15 mouse cellular contexts compared by ENCODE assay signal in genomic region chr11:76917230-76917548, GRCm38 (mm10). TPM values are rescaled to one million over a fixed set of nuclear protein-coding genes. Genes with fewer than 3 reads are reported as not detected.
DNase-seq lines count a peak whose midpoint lies in the region; ATAC-seq and TF ChIP-seq lines count a peak whose summit lies in the region.
"Had no signal": no experiment of that assay in that cellular context is flagged by ENCODE, and none has a peak within 500 bp of the region (broad histone marks: within the 10 kb centered on the region; RNA-seq: fewer than 3 reads in every experiment).

No protein-coding gene starts in this region.

- peaks cover 24% of the 10 kb centered on the region; the same call in 1 of the 2 replicates for H3K4me1 ChIP-seq in kidney, embryonic 14.5 days (ENCODE audit: control insufficient read depth, insufficient read depth, low read length)
- peaks cover 10% of the 10 kb centered on the region for H3K4me1 ChIP-seq in kidney, adult 2 months (ENCODE audit: control insufficient read depth, insufficient read depth, low read length)
- no peaks in the 10 kb centered on the region for H3K4me1 ChIP-seq in embryonic facial prominence, embryonic 11.5 days (ENCODE audit: control insufficient read depth, insufficient read depth, low read length)
- H3K4me1 ChIP-seq in limb, embryonic 15.5 days, result peaks cover 12% of the 10 kb centered on the region

- H3K4me2 ChIP-seq in kidney, embryonic 14.5 days (replicated peaks; ENCODE audit: low read depth, low read length), result peak overlapping the region; percentile 17
- no peak overlapping the region for H3K4me2 ChIP-seq in embryonic facial prominence, embryonic 11.5 days (ENCODE audit: low read depth, low read length)
- H3K4me2 ChIP-seq in limb, embryonic 15.5 days, result 0 out of 2 replicates have a peak overlapping the region, but pooled peaks have one; percentile 10
- H3K4me2 ChIP-seq: liver, embryonic 15.5 days had no signal

- no peaks in the 10 kb centered on the region for H3K9me3 ChIP-seq in kidney, embryonic 14.5 days (ENCODE audit: control insufficient read depth, low read length)
- H3K9me3 ChIP-seq in embryonic facial prominence, embryonic 11.5 days (replicated peaks; ENCODE audit: control insufficient read depth, low read length), result no peaks in the 10 kb centered on the region
- no peaks in the 10 kb centered on the region for H3K9me3 ChIP-seq in limb, embryonic 15.5 days
- H3K9me3 ChIP-seq: liver, embryonic 15.5 days had no signal

- WGBS in kidney, embryonic 14.5 days, result 34% methylated on average over 3 of the region's 3 CpGs
- 63% methylated on average over 3 of the region's 3 CpGs for WGBS in kidney, adult 2 months
- WGBS in embryonic facial prominence, embryonic 11.5 days, result 46% methylated on average over 3 of the region's 3 CpGs
- WGBS in limb, embryonic 15.5 days, result 45% methylated on average over 3 of the region's 3 CpGs

- TF ChIP-seq POLR2A in kidney, adult 2 months (IDR thresholded peaks at IDR 0.05; ENCODE audit: low read depth, low read length), result no peak

- no peak for TF ChIP-seq CTCF in kidney, adult 2 months (conservative IDR thresholded peaks at IDR 0.05; ENCODE audit: insufficient read depth, insufficient read length, low read depth, low read length)

- H3K36me3 ChIP-seq in kidney, embryonic 14.5 days (ENCODE audit: control insufficient read depth, insufficient read depth, low read length), result no peaks in the 10 kb centered on the region
- no peaks in the 10 kb centered on the region for H3K36me3 ChIP-seq in kidney, adult 2 months (ENCODE audit: control insufficient read depth, insufficient read depth, low read length)
- no peaks in the 10 kb centered on the region for H3K36me3 ChIP-seq in embryonic facial prominence, embryonic 11.5 days (replicated peaks; ENCODE audit: control insufficient read depth, insufficient read depth, low read depth, low read length)
- H3K36me3 ChIP-seq in limb, embryonic 15.5 days, result no peaks in the 10 kb centered on the region
- H3K36me3 ChIP-seq: liver, embryonic 15.5 days had no signal

- H3K27me3 ChIP-seq in kidney, embryonic 14.5 days (ENCODE audit: control insufficient read depth, insufficient read depth, low read length), result no peaks in the 10 kb centered on the region
- H3K27me3 ChIP-seq in kidney, adult 2 months (replicated peaks; ENCODE audit: control insufficient read depth, insufficient read depth, low read length), result no peaks in the 10 kb centered on the region
- H3K27me3 ChIP-seq in embryonic facial prominence, embryonic 11.5 days (ENCODE audit: control insufficient read depth, insufficient read depth, low read length), result no peaks in the 10 kb centered on the region
- no peaks in the 10 kb centered on the region for H3K27me3 ChIP-seq in limb, embryonic 15.5 days
- H3K27me3 ChIP-seq: liver, embryonic 15.5 days had no signal

- H3K9ac ChIP-seq in kidney, embryonic 14.5 days (ENCODE audit: low read depth, low read length), result no peak overlapping the region
- no peak overlapping the region for H3K9ac ChIP-seq in embryonic facial prominence, embryonic 11.5 days (replicated peaks; ENCODE audit: low read length)
- no peak overlapping the region for H3K9ac ChIP-seq in limb, embryonic 15.5 days
- H3K9ac ChIP-seq: liver, embryonic 15.5 days had no signal

- DNase-seq in kidney, adult 2 months, result no peak
- peak; percentile 52 for DNase-seq in NIH3T3 (ENCODE audit: low read depth)
- peak; percentile 47 for DNase-seq in embryonic facial prominence, embryonic 11.5 days (ENCODE audit: low spot score)
- DNase-seq in layer of hippocampus, postnatal 25 days (ENCODE audit: extremely low spot score in 1 of 2, low spot score in 1 of 2), result no peak
- DNase-seq in urinary bladder, postnatal 10 days (ENCODE audit: low spot score), result no peak
- no peak for DNase-seq in thymus, adult 18-20 months
- DNase-seq: cerebellum, adult 11-12 months; spleen, adult 18-20 months; thymus, postnatal 4 days had no signal

- ATAC-seq in kidney, embryonic 14.5 days (ENCODE audit: low FRiP score, low TSS enrichment), result peak; percentile 45; the same call in 1 of the 2 replicates
- ATAC-seq in embryonic facial prominence, embryonic 11.5 days (replicated peaks; ENCODE audit: insufficient number of reproducible peaks, low FRiP score, low TSS enrichment, low read depth), result no peak
- no peak for ATAC-seq in limb, embryonic 15.5 days (ENCODE audit: insufficient number of reproducible peaks, low FRiP score, low TSS enrichment, low read depth)
- ATAC-seq: forebrain, embryonic 14.5 days had no signal

- H3K4me3 ChIP-seq in kidney, embryonic 14.5 days (ENCODE audit: low read length), result no peak overlapping the region; the same call in 1 of the 2 replicates
- no peak overlapping the region for H3K4me3 ChIP-seq in kidney, adult 2 months (ENCODE audit: insufficient read depth, low read depth, low read length)
- H3K4me3 ChIP-seq in embryonic facial prominence, embryonic 11.5 days (ENCODE audit: low read depth, low read length), result no peak overlapping the region
- no peak overlapping the region for H3K4me3 ChIP-seq in limb, embryonic 15.5 days
- H3K4me3 ChIP-seq: liver, embryonic 15.5 days had no signal

- peak overlapping the region; percentile 10 for H3K27ac ChIP-seq in kidney, embryonic 14.5 days (ENCODE audit: low read depth, low read length)
- H3K27ac ChIP-seq in kidney, adult 2 months (ENCODE audit: insufficient read depth, low read depth, low read length), result no peak overlapping the region
- no peak overlapping the region for H3K27ac ChIP-seq in embryonic facial prominence, embryonic 11.5 days (replicated peaks; ENCODE audit: low read depth, low read length)
- no peak overlapping the region; the same call in 1 of the 2 replicates for H3K27ac ChIP-seq in limb, embryonic 15.5 days
- H3K27ac ChIP-seq: liver, embryonic 15.5 days had no signal

RNA-seq across cellular contexts. Expression of gene Blmh, which starts 7.4 kb away (rescaled TPM):
- polyA plus RNA-seq in kidney, embryonic 14.5 days (2014; fragmentation: Nextera tagmentation; extraction: Ambion mirVana), result 136 and 160 TPM in 2 replicates
- 26.1 and 27.8 TPM in 2 replicates for polyA plus RNA-seq in kidney, adult 2 months (2012; rRNA removed)
- 187 and 193 TPM in 2 replicates for polyA plus RNA-seq in embryonic facial prominence, embryonic 11.5 days (2014; fragmentation: Nextera tagmentation; extraction: Ambion mirVana)
- polyA plus RNA-seq in limb, embryonic 15.5 days (2015; fragmentation: Nextera tagmentation; extraction: Ambion mirVana), result 218 and 230 TPM in 2 replicates
- total RNA-seq in layer of hippocampus, postnatal 25 days (2021), result 10 to 100 TPM; 58.4 to 58.7 TPM

RNA-seq across cellular contexts. Expression of gene Tmigd1, which starts 15.2 kb away (rescaled TPM):
- 0.74 and 0.89 TPM in 2 replicates for polyA plus RNA-seq in kidney, embryonic 14.5 days (2014; fragmentation: Nextera tagmentation; extraction: Ambion mirVana)
- polyA plus RNA-seq in kidney, adult 2 months (2012; rRNA removed), result 36.1 and 39.0 TPM in 2 replicates
- polyA plus RNA-seq in embryonic facial prominence, embryonic 11.5 days (2014; fragmentation: Nextera tagmentation; extraction: Ambion mirVana), result not detected in 2 replicates
- polyA plus RNA-seq in limb, embryonic 15.5 days (2015; fragmentation: Nextera tagmentation; extraction: Ambion mirVana), result 2.9 and 3.3 TPM in 2 replicates
- total RNA-seq in layer of hippocampus, postnatal 25 days (2021), result not detected
- polyA plus RNA-seq: adrenal gland, adult 2 months; forebrain, embryonic 14.5 days; liver, embryonic 15.5 days; neural tube, embryonic 11.5 days had no signal

Comparison
In these comparisons a context has a peak if more than half of its experiments do, and no peak if none do; other contexts are left out.
1. DNase-seq: peak in NIH3T3 (single experiment) and embryonic facial prominence, embryonic 11.5 days (single experiment); none in kidney, adult 2 months (single experiment), layer of hippocampus, postnatal 25 days (0 of 2), urinary bladder, postnatal 10 days (single experiment) and thymus, adult 18-20 months (0 of 2).